Mouse (Mus musculus): ENCODE results near the gene Olfr750. TPM values are rescaled to one million over a fixed set of nuclear protein-coding genes. Genes with fewer than 3 reads are reported as not detected.

The Olfr750 gene
- total and polyA plus RNA-seq, 3 experiments = not detected

- TF ChIP-seq RAD21 (IDR thresholded peaks at IDR 0.05; ENCODE audit: low read depth, low read length) = peak; percentile 96
- TF ChIP-seq CTCF (conservative IDR thresholded peaks at IDR 0.05 in 1 of 2, IDR thresholded peaks at IDR 0.05 in 1 of 2; ENCODE audit: low read depth in 2 of 2, low read length in 2 of 2) = peak; percentile 63 to 90
- no peak for TF ChIP-seq USF1 (IDR thresholded peaks at IDR 0.05; ENCODE audit: low read depth, low read length)
- TF ChIP-seq MEF2A (IDR thresholded peaks at IDR 0.05; ENCODE audit: borderline replicate concordance, low read depth, low read length) = 0 out of 2 replicates have a peak, but pooled peaks have one; percentile 46
- TF ChIP-seq SMC3 (IDR thresholded peaks at IDR 0.05; ENCODE audit: low read depth, low read length) = peak; percentile 96
- peak; percentile 93 for TF ChIP-seq ZC3H11A (IDR thresholded peaks at IDR 0.05; ENCODE audit: low read depth, low read length)
- TF ChIP-seq ZMIZ1 (IDR thresholded peaks at IDR 0.05; ENCODE audit: low read depth, low read length) = no peak
- H3K27me3 ChIP-seq (replicated peaks) = no peaks in the 10 kb centered on the region
- H3K4me1 ChIP-seq (ENCODE audit: control insufficient read depth in 1 of 2, insufficient read depth in 2 of 2) = peaks cover 18 to 31% of the 10 kb centered on the region in 2 experiments
- H3K9ac ChIP-seq (ENCODE audit: insufficient read depth, low read depth) = no peak overlapping the region
- no peak overlapping the region for H3K4me3 ChIP-seq (replicated peaks in 1 of 3; ENCODE audit: low read depth in 2 of 3, low read length in 2 of 3, poor library complexity in 1 of 3)
- in situ Hi-C loops (cut with MboI; ENCODE audit: low pct_ligation_motif_present, low pct_unique_long_range_greater_than_20kb, low sequenced_read_pairs) = loop anchor here (5.0 to 25.0 kb wide), 2 partner anchors 164 to 359 kb away; partner anchors contain the start of gene Vmn2r89
- H3K36me3 ChIP-seq (replicated peaks in 1 of 2; ENCODE audit: control insufficient read depth in 1 of 2, insufficient read depth in 1 of 2, low read length in 1 of 2) = no peaks in the 10 kb centered on the region
- dilution Hi-C loops (cut with MboI; ENCODE audit: extremely low pct_ligation_motif_present, extremely low pct_unique_long_range_greater_than_20kb, low sequenced_read_pairs) = no loop called here
- no peak overlapping the region for H3K4me2 ChIP-seq (ENCODE audit: insufficient read depth, low read depth, poor library complexity, severe bottlenecking)
- DNase-seq (ENCODE audit: extremely low read depth) = peak; percentile 66
- no peak overlapping the region for H3K27ac ChIP-seq (ENCODE audit: insufficient read depth, low read depth)
- no peaks in the 10 kb centered on the region for H3K9me3 ChIP-seq (replicated peaks; ENCODE audit: low read length)
- no peaks in the 10 kb centered on the region for H3K79me2 ChIP-seq (replicated peaks; ENCODE audit: control insufficient read depth, extremely low read depth, insufficient read depth, poor library complexity, severe bottlenecking)
These were observed 29.0 kb upstream of the Olfr750 start for GRCm38 (mm10) chr14:51103217-51103616.

GRCm38 (mm10) chr14:51101284-51101683, 27.0 kb upstream of the Olfr750 start:
- Histone ChIP-seq H3K9me3 (replicated peaks; ENCODE audit: low read length) (no peaks in the 10 kb centered on the region), H3K4me3 (replicated peaks in 1 of 3; ENCODE audit: low read depth in 2 of 3, low read length in 2 of 3, poor library complexity in 1 of 3) (no peak overlapping the region), H3K36me3 (replicated peaks in 1 of 2; ENCODE audit: control insufficient read depth in 1 of 2, insufficient read depth in 1 of 2, low read length in 1 of 2) (no peaks in the 10 kb centered on the region), H3K27ac (ENCODE audit: insufficient read depth, low read depth) (no peak overlapping the region), H3K9ac (ENCODE audit: insufficient read depth, low read depth) (no peak overlapping the region), H3K4me2 (ENCODE audit: insufficient read depth, low read depth, poor library complexity, severe bottlenecking) (no peak overlapping the region), H3K4me1 (ENCODE audit: control insufficient read depth in 1 of 2, insufficient read depth in 2 of 2) (peaks cover 9 to 12% of the 10 kb centered on the region in 2 experiments), H3K27me3 (replicated peaks) (no peaks in the 10 kb centered on the region), H3K79me2 (replicated peaks; ENCODE audit: control insufficient read depth, extremely low read depth, insufficient read depth, poor library complexity, severe bottlenecking) (no peaks in the 10 kb centered on the region)
- DNase-seq (ENCODE audit: extremely low read depth) = no peak
- TF ChIP-seq USF1 (IDR thresholded peaks at IDR 0.05; ENCODE audit: low read depth, low read length) = no peak
- TF ChIP-seq RCOR1 (conservative IDR thresholded peaks at IDR 0.05; ENCODE audit: low read depth, low read length) = no peak
- TF ChIP-seq TBP (conservative IDR thresholded peaks at IDR 0.05; ENCODE audit: low read depth, low read length) = no peak
- TF ChIP-seq NELFE (IDR thresholded peaks at IDR 0.05; ENCODE audit: low read depth, low read length) = no peak
- no peak for TF ChIP-seq POLR2A (IDR thresholded peaks at IDR 0.05; ENCODE audit: low read depth, low read length)
- no peak for TF ChIP-seq ZNF384 (IDR thresholded peaks at IDR 0.05; ENCODE audit: low read depth, low read length)
- TF ChIP-seq E2F4 (IDR thresholded peaks at IDR 0.05; ENCODE audit: insufficient replicate concordance, low read depth, low read length) = no peak
- TF ChIP-seq BHLHE40 (IDR thresholded peaks at IDR 0.05; ENCODE audit: low read depth, low read length) = no peak
- no peak for TF ChIP-seq USF2 (conservative IDR thresholded peaks at IDR 0.05; ENCODE audit: low read depth, low read length)
- no peak for TF ChIP-seq JUND (conservative IDR thresholded peaks at IDR 0.05; ENCODE audit: low read depth, low read length)
- TF ChIP-seq MAX (IDR thresholded peaks at IDR 0.05; ENCODE audit: low read length) = no peak
- no peak for TF ChIP-seq IRF4 (IDR thresholded peaks at IDR 0.05; ENCODE audit: low read depth, low read length)
- TF ChIP-seq JUN (IDR thresholded peaks at IDR 0.05; ENCODE audit: insufficient read depth, low read depth, low read length) = no peak
- no peak for TF ChIP-seq PAX5 (IDR thresholded peaks at IDR 0.05; ENCODE audit: low read length)
- no peak for TF ChIP-seq MXI1 (IDR thresholded peaks at IDR 0.05; ENCODE audit: low read depth, low read length)
- TF ChIP-seq POLR2AphosphoS2 (IDR thresholded peaks at IDR 0.05; ENCODE audit: low read depth, low read length) = no peak
- no peak for TF ChIP-seq EP300 (IDR thresholded peaks at IDR 0.05; ENCODE audit: low read length)
- in situ Hi-C loops (cut with MboI; ENCODE audit: low pct_ligation_motif_present, low pct_unique_long_range_greater_than_20kb, low sequenced_read_pairs) (loop anchor here (5.0 to 25.0 kb wide), 2 partner anchors 166 to 361 kb away; partner anchors contain the start of gene Vmn2r89), dilution Hi-C loops (cut with MboI; ENCODE audit: extremely low pct_ligation_motif_present, extremely low pct_unique_long_range_greater_than_20kb, low sequenced_read_pairs) (no loop called here)
